Mouse (Mus musculus): ENCODE measurements around the gene Cdk15. TPM values are rescaled to one million over a fixed set of nuclear protein-coding genes. Genes with fewer than 3 reads are reported as not detected.

Gene Cdk15
- total and polyA plus RNA-seq, 2 experiments from 2014 or later = 0.14 to 1.0 TPM

DNA sequence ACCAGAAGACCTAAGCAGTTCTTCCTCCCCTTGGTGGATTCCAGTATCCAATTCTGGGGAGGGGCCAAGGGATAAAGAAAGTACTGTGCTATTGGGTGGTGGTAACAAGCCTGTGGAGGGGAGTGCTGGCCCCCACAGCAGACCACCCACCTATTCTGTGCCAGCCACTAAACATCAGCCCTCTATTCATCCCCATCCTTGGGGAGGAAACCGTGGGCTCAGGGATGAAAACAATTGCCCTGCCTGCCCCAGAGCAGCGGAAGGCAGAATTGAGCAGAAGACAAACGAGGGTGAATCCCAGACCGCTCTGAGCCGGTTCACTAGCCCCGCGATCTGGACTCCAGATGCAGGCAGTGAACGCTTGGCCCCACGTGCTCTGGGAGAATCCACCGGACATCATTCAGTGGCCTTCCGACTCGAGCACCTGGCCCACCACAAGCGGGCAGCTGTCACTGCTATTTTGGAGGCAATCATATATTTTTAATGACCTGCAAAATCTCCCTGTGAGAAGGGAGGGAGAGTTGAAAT lies 119.4 kb downstream of the Cdk15 start:
- Histone ChIP-seq H3K9me3 (ENCODE audit: low read length) (no peaks in the 10 kb centered on the region), H3K4me3 (ENCODE audit: low read depth, low read length) (no peak overlapping the region), H3K27ac (ENCODE audit: low read depth, low read length) (no peak overlapping the region), H3K9ac (no peak overlapping the region), H3K4me2 (ENCODE audit: low read depth) (no peak overlapping the region), H3K27me3 (ENCODE audit: insufficient read depth, low read length) (no peaks in the 10 kb centered on the region), H3K4me1 (ENCODE audit: insufficient read depth) (no peaks in the 10 kb centered on the region), H3K36me3 (ENCODE audit: insufficient read depth) (no peaks in the 10 kb centered on the region)
- WGBS = 7% methylated on average over 13 of the region's 13 CpGs
- no peak for ATAC-seq
- no peak for TF ChIP-seq CTCF (IDR thresholded peaks at IDR 0.05; ENCODE audit: low read depth)
- DNase-seq = no peak

- no peaks in the 10 kb centered on the region for H3K36me3 ChIP-seq (ENCODE audit: insufficient read depth)
- DNase-seq (no peak), ATAC-seq (peak; percentile 59; the same call in 1 of the 2 replicates)
- 8% methylated on average over 3 of the region's 3 CpGs for WGBS
- H3K9ac ChIP-seq = no peak overlapping the region
- no peak overlapping the region for H3K27ac ChIP-seq (ENCODE audit: low read depth, low read length)
- no peak overlapping the region for H3K4me2 ChIP-seq (ENCODE audit: low read depth)
- no peaks in the 10 kb centered on the region for H3K4me1 ChIP-seq (ENCODE audit: insufficient read depth)
- H3K27me3 ChIP-seq (ENCODE audit: insufficient read depth, low read length) = no peaks in the 10 kb centered on the region
- no peak for TF ChIP-seq CTCF (IDR thresholded peaks at IDR 0.05; ENCODE audit: low read depth)
- H3K9me3 ChIP-seq (ENCODE audit: low read length) = no peaks in the 10 kb centered on the region
- H3K4me3 ChIP-seq (ENCODE audit: low read depth, low read length) = no peak overlapping the region
Measured at GRCm38 (mm10) chr1:59376557-59376956, 119.9 kb downstream of the Cdk15 start.

DNA sequence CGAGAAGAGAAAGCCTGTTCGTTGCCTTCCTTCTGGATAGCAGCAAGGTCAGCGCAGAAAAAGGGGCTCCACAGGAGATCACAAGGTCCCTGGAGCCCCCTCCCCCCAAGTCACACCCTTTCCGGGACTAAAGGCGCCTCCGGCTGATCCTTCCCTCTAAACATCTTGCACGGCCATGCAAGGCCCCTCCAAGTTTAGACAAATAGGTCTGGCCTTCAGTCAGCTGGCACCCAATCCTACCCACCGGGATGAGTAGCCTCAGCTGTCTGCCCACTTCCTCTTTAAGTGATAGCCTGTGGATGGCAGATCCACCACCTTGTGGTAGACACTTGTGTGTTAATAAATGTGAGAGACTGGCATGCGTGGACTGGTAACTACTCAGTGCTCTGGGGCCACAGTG lies 120.6 kb downstream of the Cdk15 start:
- Histone ChIP-seq H3K27me3 (ENCODE audit: insufficient read depth, low read length) (no peaks in the 10 kb centered on the region), H3K36me3 (ENCODE audit: insufficient read depth) (no peaks in the 10 kb centered on the region), H3K4me1 (ENCODE audit: insufficient read depth) (no peaks in the 10 kb centered on the region), H3K27ac (ENCODE audit: low read depth, low read length) (no peak overlapping the region), H3K4me3 (ENCODE audit: low read depth, low read length) (no peak overlapping the region), H3K4me2 (ENCODE audit: low read depth) (no peak overlapping the region), H3K9me3 (ENCODE audit: low read length) (no peaks in the 10 kb centered on the region), H3K9ac (no peak overlapping the region)
- ATAC-seq = no peak
- no peak for DNase-seq
- WGBS = 80% methylated on average over 9 of the region's 9 CpGs
- TF ChIP-seq CTCF (IDR thresholded peaks at IDR 0.05; ENCODE audit: low read depth) = no peak

DNA sequence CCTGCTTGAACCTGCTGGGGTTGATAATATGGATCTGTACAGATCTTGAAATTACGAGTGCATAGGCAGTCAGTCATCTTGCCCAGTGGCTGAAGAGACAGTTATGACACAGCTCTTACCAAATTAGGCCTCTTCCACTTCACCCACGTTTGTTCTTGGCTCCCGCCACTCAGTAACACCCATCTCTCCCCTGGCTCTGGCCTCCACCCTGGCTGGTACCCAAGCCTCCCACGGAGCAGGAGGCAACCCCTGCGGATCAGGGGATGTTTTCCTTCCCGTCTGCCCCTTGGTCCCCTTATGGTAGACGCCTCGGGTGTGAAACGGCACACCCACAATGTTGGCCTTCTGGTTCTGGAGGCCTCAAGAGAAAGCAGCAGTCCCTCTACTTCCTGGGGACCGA lies 124.2 kb downstream of the Cdk15 start:
- H3K9ac ChIP-seq = no peak overlapping the region
- no peaks in the 10 kb centered on the region for H3K4me1 ChIP-seq (ENCODE audit: insufficient read depth)
- no peak for DNase-seq
- H3K4me3 ChIP-seq (ENCODE audit: low read depth, low read length) = no peak overlapping the region
- no peaks in the 10 kb centered on the region for H3K9me3 ChIP-seq (ENCODE audit: low read length)
- no peak for TF ChIP-seq CTCF (IDR thresholded peaks at IDR 0.05; ENCODE audit: low read depth)
- no peak overlapping the region for H3K27ac ChIP-seq (ENCODE audit: low read depth, low read length)
- no peaks in the 10 kb centered on the region for H3K27me3 ChIP-seq (ENCODE audit: insufficient read depth, low read length)
- no peaks in the 10 kb centered on the region for H3K36me3 ChIP-seq (ENCODE audit: insufficient read depth)
- H3K4me2 ChIP-seq (ENCODE audit: low read depth) = no peak overlapping the region
- no peak for ATAC-seq
- 70% methylated on average over 10 of the region's 10 CpGs for WGBS

- DNase-seq (no peak), ATAC-seq (no peak)
- Histone ChIP-seq H3K36me3 (ENCODE audit: insufficient read depth) (no peaks in the 10 kb centered on the region), H3K4me1 (ENCODE audit: insufficient read depth) (no peaks in the 10 kb centered on the region), H3K4me2 (ENCODE audit: low read depth) (no peak overlapping the region), H3K9ac (no peak overlapping the region), H3K27ac (ENCODE audit: low read depth, low read length) (no peak overlapping the region), H3K9me3 (ENCODE audit: low read length) (no peaks in the 10 kb centered on the region), H3K27me3 (ENCODE audit: insufficient read depth, low read length) (no peaks in the 10 kb centered on the region), H3K4me3 (ENCODE audit: low read depth, low read length) (no peak overlapping the region)
- TF ChIP-seq CTCF (IDR thresholded peaks at IDR 0.05; ENCODE audit: low read depth) = no peak
- 58% methylated on average over 7 of the region's 7 CpGs for WGBS
Measured at GRCm38 (mm10) chr1:59381483-59381882, 124.8 kb downstream of the Cdk15 start.

DNA sequence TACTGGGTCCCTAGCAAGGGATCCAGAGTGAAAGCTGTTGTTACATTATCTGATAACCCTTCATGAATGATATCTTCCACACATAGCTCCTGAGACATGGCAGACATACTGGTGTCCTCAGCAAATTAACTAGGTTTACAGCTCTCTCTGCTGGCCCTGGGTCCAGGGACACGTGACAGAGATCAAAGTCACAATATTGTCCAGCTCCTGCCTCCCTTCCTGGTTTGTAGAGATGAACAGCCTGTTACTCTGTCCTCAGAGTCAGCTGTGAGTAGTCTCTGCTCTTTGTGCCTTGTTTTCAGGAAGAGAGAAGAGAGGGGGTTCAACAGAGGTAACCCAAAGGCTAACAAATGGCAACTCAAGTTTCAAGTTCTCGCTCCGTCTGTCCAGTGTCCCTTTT lies 125.8 kb downstream of the Cdk15 start:
- no peaks in the 10 kb centered on the region for H3K36me3 ChIP-seq (ENCODE audit: insufficient read depth)
- no peak for TF ChIP-seq CTCF (IDR thresholded peaks at IDR 0.05; ENCODE audit: low read depth)
- ATAC-seq = no peak
- no peaks in the 10 kb centered on the region for H3K27me3 ChIP-seq (ENCODE audit: insufficient read depth, low read length)
- H3K4me3 ChIP-seq (ENCODE audit: low read depth, low read length) = no peak overlapping the region
- H3K9me3 ChIP-seq (ENCODE audit: low read length) = no peaks in the 10 kb centered on the region
- H3K9ac ChIP-seq = no peak overlapping the region
- H3K27ac ChIP-seq (ENCODE audit: low read depth, low read length) = no peak overlapping the region
- DNase-seq = no peak
- no peak overlapping the region for H3K4me2 ChIP-seq (ENCODE audit: low read depth)
- 89% methylated on average over 3 of the region's 3 CpGs for WGBS
- H3K4me1 ChIP-seq (ENCODE audit: insufficient read depth) = no peaks in the 10 kb centered on the region

GRCm38 (mm10) chr1:59383049-59383610 lies 126.4 kb downstream of the Cdk15 start:
- ATAC-seq = no peak
- WGBS = 53% methylated on average over 6 of the region's 6 CpGs
- no peaks in the 10 kb centered on the region for H3K27me3 ChIP-seq (ENCODE audit: insufficient read depth, low read length)

More at GRCm38 (mm10) chr1:59383049-59383610, 126.4 kb downstream of the Cdk15 start:
- Histone ChIP-seq H3K4me1 (ENCODE audit: insufficient read depth) (no peaks in the 10 kb centered on the region), H3K4me2 (ENCODE audit: low read depth) (no peak overlapping the region), H3K9me3 (ENCODE audit: low read length) (no peaks in the 10 kb centered on the region), H3K36me3 (ENCODE audit: insufficient read depth) (no peaks in the 10 kb centered on the region), H3K4me3 (ENCODE audit: low read depth, low read length) (no peak overlapping the region), H3K27ac (ENCODE audit: low read depth, low read length) (no peak overlapping the region), H3K9ac (no peak overlapping the region)
- DNase-seq = no peak
- TF ChIP-seq CTCF (IDR thresholded peaks at IDR 0.05; ENCODE audit: low read depth) = no peak
